Mouse (Mus musculus): ENCODE results near the gene Rpl27. TPM values are rescaled to one million over a fixed set of nuclear protein-coding genes. Genes with fewer than 3 reads are reported as not detected.
"Not testable (repeated sequence)": the region's sequence is repeated elsewhere in the genome, so short reads cannot be mapped to it uniquely, and the experiment has no call there.

Rpl27 gene
- polyA plus RNA-seq, 1 experiment from 2014 or later, result 185 TPM

DNA sequence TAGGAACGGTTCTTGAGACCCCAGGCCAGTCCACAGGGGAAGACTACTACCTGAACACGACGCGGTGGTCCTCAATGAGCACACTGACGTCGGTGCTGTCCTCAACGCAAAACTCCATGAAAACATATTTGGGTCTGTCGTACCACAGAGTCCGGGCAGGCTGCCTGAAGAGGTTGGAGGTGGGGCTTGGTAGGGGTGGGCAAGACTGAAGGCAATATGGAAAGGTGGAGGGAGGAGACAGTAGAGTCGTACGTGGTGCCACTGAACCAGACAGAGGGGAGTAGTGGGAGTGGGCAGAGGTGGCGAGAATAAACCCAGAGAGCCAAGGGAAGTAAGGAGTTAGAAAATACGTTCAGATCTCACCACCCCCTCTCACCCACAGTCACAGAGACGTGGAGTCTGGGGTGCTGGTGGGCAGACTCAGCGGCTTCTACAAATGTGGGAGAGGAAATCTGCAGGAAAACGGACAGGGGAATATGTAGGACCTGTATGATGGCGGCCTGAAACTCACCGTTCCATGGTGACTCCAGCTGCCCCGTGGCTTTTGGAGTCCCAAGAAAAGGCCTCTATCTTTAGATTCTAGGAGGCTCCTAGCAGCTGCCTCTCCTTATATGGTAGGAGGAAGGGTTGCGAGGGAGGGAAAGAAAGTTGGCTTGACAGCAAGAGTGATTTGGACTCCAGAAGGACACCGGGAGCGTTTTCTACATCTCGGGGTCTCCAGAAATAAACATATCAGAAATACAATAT is 17.8 kb upstream of the Rpl27 start, which contains the start of gene Gm27029:
Gene Gm27029 (minus strand): TSS at position 692 of the 747 bp plus-strand sequence.
- peak within 1 kb of the TSS; percentile 82 for H3K9ac ChIP-seq (ENCODE audit: low read depth, low read length)
- H3K36me3 ChIP-seq (ENCODE audit: control insufficient read depth, insufficient read depth, low read length), result peaks cover 2% of the 10 kb centered on the region; the same call in 1 of the 2 replicates
- peaks cover 27% of the 10 kb centered on the region for H3K4me1 ChIP-seq (ENCODE audit: control insufficient read depth, insufficient read depth, low read length)
- 6% methylated on average over 23 of the region's 23 CpGs for WGBS
- H3K4me3 ChIP-seq (ENCODE audit: low read depth, low read length), result peak within 1 kb of the TSS; percentile 77
- no peaks in the 10 kb centered on the region for H3K9me3 ChIP-seq (replicated peaks; ENCODE audit: control insufficient read depth, low read length, poor library complexity, severe bottlenecking)
- no peaks in the 10 kb centered on the region for H3K27me3 ChIP-seq (ENCODE audit: control insufficient read depth, insufficient read depth, low read depth, low read length)
- H3K4me2 ChIP-seq (ENCODE audit: low read length), result peak within 1 kb of the TSS; percentile 90
- peak; percentile 52 for ATAC-seq
- H3K27ac ChIP-seq (ENCODE audit: low read length), result peak within 1 kb of the TSS; percentile 90

DNA sequence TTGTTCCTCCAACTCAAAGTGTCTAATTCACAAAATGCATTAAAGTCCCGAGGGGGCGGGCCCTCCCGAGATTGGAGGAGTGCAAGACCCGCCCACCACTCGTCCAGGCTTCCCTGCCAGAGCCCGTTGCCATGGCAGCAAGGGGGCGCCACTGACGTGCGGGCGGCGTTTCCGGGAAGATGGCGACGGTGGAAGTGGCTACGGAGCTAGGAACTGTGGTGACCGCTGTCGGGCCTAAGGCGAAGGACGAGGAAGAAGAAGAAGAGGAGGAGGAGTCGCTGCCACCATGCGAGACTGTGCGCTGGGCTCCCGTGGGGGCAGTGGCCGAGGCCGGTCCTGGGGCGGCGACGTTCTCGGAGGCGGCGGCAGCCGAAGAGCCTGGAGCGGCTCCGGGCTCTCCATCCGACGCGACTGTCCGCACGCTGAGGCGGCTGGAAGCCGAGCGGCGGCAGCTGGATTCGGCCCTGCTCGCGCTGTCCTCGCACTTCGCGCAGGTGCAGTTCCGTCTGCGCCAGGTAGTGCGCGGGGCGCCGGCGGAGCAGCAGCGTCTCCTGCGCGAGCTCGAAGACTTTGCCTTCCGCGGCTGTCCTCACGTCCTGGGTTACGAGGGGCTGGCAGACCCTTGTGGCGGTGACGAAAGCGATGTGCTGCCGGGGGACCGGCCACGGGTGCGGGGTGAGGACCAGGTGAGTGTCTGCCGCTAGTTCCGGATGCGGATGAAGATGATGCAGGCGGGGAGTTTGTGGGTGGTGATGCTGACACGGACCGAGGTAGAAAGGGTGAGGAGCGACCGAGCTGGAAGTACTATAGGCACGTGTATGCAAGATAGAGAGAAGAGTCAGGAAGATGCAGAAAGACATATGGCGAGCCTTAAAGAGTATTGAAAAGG is 16.9 kb upstream of the Rpl27 start, which contains the start of the genes Rundc1 and Ptges3l:
Gene Rundc1 (plus strand): TSS at position 161 of the 889 bp plus-strand sequence.
Gene Ptges3l (minus strand): TSS at position 409 of the 889 bp plus-strand sequence.
- Histone ChIP-seq H3K27me3 (ENCODE audit: control insufficient read depth, insufficient read depth, low read depth, low read length) (no peaks in the 10 kb centered on the region), H3K36me3 (ENCODE audit: control insufficient read depth, insufficient read depth, low read length) (peaks cover 9% of the 10 kb centered on the region), H3K4me3 (ENCODE audit: low read depth, low read length) (peak within 1 kb of the TSS; percentile 77), H3K9me3 (replicated peaks; ENCODE audit: control insufficient read depth, low read length, poor library complexity, severe bottlenecking) (no peaks in the 10 kb centered on the region), H3K27ac (ENCODE audit: low read length) (peak within 1 kb of the TSS; percentile 90), H3K4me2 (ENCODE audit: low read length) (peak within 1 kb of the TSS; percentile 90), H3K9ac (ENCODE audit: low read depth, low read length) (peak within 1 kb of the TSS; percentile 82), H3K4me1 (ENCODE audit: control insufficient read depth, insufficient read depth, low read length) (peaks cover 27% of the 10 kb centered on the region)
- peak; percentile 94 for ATAC-seq
- WGBS, result 0% methylated on average over 78 of the region's 81 CpGs

DNA sequence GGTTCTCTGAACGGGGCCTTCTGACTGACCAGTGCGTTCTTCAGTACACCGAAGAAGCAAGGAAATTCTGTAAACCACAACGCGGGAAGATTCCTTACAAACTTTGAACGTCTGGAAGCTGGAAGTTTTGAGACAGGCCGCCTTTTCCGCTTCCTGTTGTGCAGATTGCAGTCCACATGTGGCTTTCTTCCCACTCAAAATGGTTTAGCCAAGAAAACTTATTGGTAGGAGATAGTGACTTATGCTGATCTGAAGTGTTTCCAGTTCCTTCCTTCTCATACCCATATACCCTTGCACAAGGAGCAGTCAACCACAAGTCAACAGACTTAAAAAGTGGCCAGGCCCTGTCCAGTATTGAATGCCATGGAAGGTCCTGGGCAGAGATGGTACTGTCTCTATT is 15.9 kb upstream of the Rpl27 start:
- no peak for ATAC-seq
- Histone ChIP-seq H3K4me2 (ENCODE audit: low read length) (peak overlapping the region; percentile 90), H3K4me3 (ENCODE audit: low read depth, low read length) (peak overlapping the region; percentile 77), H3K9ac (ENCODE audit: low read depth, low read length) (peak overlapping the region; percentile 82), H3K9me3 (replicated peaks; ENCODE audit: control insufficient read depth, low read length, poor library complexity, severe bottlenecking) (no peaks in the 10 kb centered on the region), H3K36me3 (ENCODE audit: control insufficient read depth, insufficient read depth, low read length) (peaks cover 18% of the 10 kb centered on the region), H3K27me3 (ENCODE audit: control insufficient read depth, insufficient read depth, low read depth, low read length) (no peaks in the 10 kb centered on the region), H3K27ac (ENCODE audit: low read length) (no peak overlapping the region), H3K4me1 (ENCODE audit: control insufficient read depth, insufficient read depth, low read length) (peaks cover 27% of the 10 kb centered on the region)
- whole genome bisulfite sequencing, result 61% methylated on average over 8 of the region's 8 CpGs

DNA sequence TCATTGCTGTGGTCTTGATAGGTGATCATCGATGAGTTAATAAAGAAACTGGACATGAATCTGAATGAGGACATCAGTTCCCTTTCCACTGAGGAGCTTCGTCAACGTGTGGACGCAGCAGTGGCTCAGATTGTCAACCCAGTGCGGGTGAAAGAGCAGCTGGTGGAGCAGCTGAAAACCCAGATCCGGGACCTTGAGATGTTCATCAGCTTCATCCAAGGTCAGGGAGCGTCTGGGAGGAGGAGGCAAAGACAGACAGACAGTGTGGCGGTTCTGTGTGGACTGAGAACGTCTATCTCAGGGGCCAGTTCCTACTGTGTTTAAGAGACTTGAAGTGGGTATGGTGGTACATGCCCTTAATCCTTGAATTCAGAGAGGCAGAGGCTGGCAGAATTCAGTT is 10.8 kb upstream of the Rpl27 start:
- ATAC-seq, result no peak
- WGBS, result 91% methylated on average over 9 of the region's 9 CpGs
- no peak overlapping the region for H3K4me3 ChIP-seq (ENCODE audit: low read depth, low read length)
- peaks cover 48% of the 10 kb centered on the region for H3K36me3 ChIP-seq (ENCODE audit: control insufficient read depth, insufficient read depth, low read length)
- no peak overlapping the region for H3K4me2 ChIP-seq (ENCODE audit: low read length)
- H3K4me1 ChIP-seq (ENCODE audit: control insufficient read depth, insufficient read depth, low read length), result peaks cover 11% of the 10 kb centered on the region
- no peaks in the 10 kb centered on the region for H3K9me3 ChIP-seq (replicated peaks; ENCODE audit: control insufficient read depth, low read length, poor library complexity, severe bottlenecking)
- no peak overlapping the region for H3K27ac ChIP-seq (ENCODE audit: low read length)
- H3K27me3 ChIP-seq (ENCODE audit: control insufficient read depth, insufficient read depth, low read depth, low read length), result no peaks in the 10 kb centered on the region
- no peak overlapping the region for H3K9ac ChIP-seq (ENCODE audit: low read depth, low read length)

DNA sequence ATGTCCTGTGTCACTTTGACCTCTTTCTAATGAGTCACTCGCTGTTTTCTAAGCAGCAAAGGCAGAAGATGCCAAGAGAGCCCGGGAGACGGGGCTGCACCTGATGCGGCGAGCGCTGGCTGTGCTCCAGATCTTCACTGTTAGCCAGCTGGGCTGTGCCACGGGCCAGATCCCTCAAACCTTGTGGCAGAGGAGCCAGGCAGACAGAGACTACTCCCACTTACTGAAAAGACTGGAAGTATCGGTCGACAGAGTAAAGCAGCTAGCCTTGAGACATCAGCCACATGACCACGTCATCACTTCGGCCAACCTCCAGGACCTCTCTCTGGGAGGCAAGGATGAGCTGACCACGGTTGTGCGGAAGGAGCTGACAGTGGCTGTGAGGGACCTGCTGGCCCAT is 8.7 kb upstream of the Rpl27 start:
- Histone ChIP-seq H3K36me3 (ENCODE audit: control insufficient read depth, insufficient read depth, low read length) (peaks cover 48% of the 10 kb centered on the region), H3K9ac (ENCODE audit: low read depth, low read length) (no peak overlapping the region), H3K4me1 (ENCODE audit: control insufficient read depth, insufficient read depth, low read length) (no peaks in the 10 kb centered on the region), H3K4me2 (ENCODE audit: low read length) (no peak overlapping the region), H3K27ac (ENCODE audit: low read length) (no peak overlapping the region), H3K9me3 (replicated peaks; ENCODE audit: control insufficient read depth, low read length, poor library complexity, severe bottlenecking) (no peaks in the 10 kb centered on the region), H3K4me3 (ENCODE audit: low read depth, low read length) (no peak overlapping the region), H3K27me3 (ENCODE audit: control insufficient read depth, insufficient read depth, low read depth, low read length) (no peaks in the 10 kb centered on the region)
- no peak for ATAC-seq
- WGBS, result 92% methylated on average over 13 of the region's 13 CpGs

DNA sequence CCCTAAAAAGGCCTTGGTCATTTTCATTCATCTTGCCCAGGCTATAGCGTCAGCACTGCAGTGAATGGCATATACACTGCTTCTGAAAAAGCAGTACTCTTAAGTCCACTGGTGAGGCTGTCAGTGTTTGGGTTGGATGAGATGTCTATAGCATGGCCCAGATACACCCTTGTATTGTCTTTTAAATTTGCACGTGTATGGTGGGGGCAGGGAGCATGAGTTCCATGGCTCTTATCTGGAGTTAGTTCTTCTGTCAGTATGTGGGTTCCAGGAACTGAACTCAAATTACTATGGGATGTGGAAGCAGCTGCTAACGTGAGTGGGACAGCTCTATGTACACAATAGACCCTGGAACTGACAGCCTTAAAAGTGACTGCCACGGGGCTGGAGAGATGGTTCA is 6.3 kb upstream of the Rpl27 start:
- H3K4me2 ChIP-seq (ENCODE audit: low read length), result no peak overlapping the region
- no peaks in the 10 kb centered on the region for H3K27me3 ChIP-seq (ENCODE audit: control insufficient read depth, insufficient read depth, low read depth, low read length)
- no peak overlapping the region for H3K9ac ChIP-seq (ENCODE audit: low read depth, low read length)
- peaks cover 33% of the 10 kb centered on the region for H3K36me3 ChIP-seq (ENCODE audit: control insufficient read depth, insufficient read depth, low read length)
- no peaks in the 10 kb centered on the region for H3K9me3 ChIP-seq (replicated peaks; ENCODE audit: control insufficient read depth, low read length, poor library complexity, severe bottlenecking)
- no peak overlapping the region for H3K27ac ChIP-seq (ENCODE audit: low read length)
- no peak overlapping the region for H3K4me3 ChIP-seq (ENCODE audit: low read depth, low read length)
- WGBS, result 83% methylated on average over 4 of the region's 4 CpGs
- no peak for ATAC-seq
- H3K4me1 ChIP-seq (ENCODE audit: control insufficient read depth, insufficient read depth, low read length), result no peaks in the 10 kb centered on the region

DNA sequence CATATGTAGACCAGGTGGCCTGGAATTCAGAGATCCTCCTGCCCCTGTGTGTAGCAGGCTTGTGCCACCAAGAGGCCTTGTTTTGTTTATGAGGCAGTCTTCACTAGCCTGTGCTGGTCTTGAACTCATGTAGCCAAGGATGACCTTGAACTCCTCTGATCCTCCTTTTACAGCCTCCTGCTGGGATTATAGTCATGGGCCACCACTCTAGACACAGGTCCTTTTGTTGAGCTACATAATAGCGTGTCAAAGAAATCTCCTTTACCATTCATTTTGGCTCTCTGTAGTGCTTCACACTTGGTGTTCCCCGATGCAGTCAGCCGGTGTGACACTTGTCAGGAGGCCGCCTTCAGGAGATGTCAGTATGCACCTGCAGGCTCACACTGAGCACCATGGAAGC is 5.2 kb upstream of the Rpl27 start:
- Histone ChIP-seq H3K27me3 (ENCODE audit: control insufficient read depth, insufficient read depth, low read depth, low read length) (no peaks in the 10 kb centered on the region), H3K4me2 (ENCODE audit: low read length) (no peak overlapping the region), H3K27ac (ENCODE audit: low read length) (no peak overlapping the region), H3K36me3 (ENCODE audit: control insufficient read depth, insufficient read depth, low read length) (peaks cover 27% of the 10 kb centered on the region), H3K9me3 (replicated peaks; ENCODE audit: control insufficient read depth, low read length, poor library complexity, severe bottlenecking) (no peaks in the 10 kb centered on the region), H3K9ac (ENCODE audit: low read depth, low read length) (no peak overlapping the region), H3K4me1 (ENCODE audit: control insufficient read depth, insufficient read depth, low read length) (no peaks in the 10 kb centered on the region), H3K4me3 (ENCODE audit: low read depth, low read length) (no peak overlapping the region)
- ATAC-seq, result no peak
- 30% methylated on average over 4 of the region's 4 CpGs for WGBS

DNA sequence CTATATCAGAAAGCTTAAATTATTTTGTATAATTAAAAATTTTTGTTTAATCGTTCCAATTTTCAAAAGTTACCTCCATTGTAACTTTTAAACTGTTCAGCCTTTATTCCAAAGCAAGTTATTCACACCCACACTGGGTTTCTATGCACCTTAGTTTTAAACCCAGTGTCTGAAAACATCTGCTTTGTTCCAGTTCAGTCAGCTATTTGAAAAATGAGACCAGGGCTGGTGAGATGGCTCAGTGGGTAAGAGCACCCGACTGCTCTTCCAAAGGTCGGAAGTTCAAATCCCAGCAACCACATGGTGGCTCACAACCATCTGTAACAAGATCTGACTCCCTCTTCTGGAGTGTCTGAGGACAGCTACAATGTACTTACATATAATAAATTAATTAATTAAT is 4.1 kb upstream of the Rpl27 start:
- 74% methylated on average over 3 of the region's 3 CpGs for WGBS
- H3K4me2 ChIP-seq (ENCODE audit: low read length); H3K9ac ChIP-seq (ENCODE audit: low read depth, low read length); H3K4me3 ChIP-seq (ENCODE audit: low read depth, low read length); H3K9me3 ChIP-seq (replicated peaks; ENCODE audit: control insufficient read depth, low read length, poor library complexity, severe bottlenecking); H3K27ac ChIP-seq (ENCODE audit: low read length); H3K27me3 ChIP-seq (ENCODE audit: control insufficient read depth, insufficient read depth, low read depth, low read length); ATAC-seq; H3K4me1 ChIP-seq (ENCODE audit: control insufficient read depth, insufficient read depth, low read length): not testable (repeated sequence)
- H3K36me3 ChIP-seq (ENCODE audit: control insufficient read depth, insufficient read depth, low read length), result peaks cover 23% of the 10 kb centered on the region

Measured in midbrain, embryonic 16.5 days (tissue).